ENCODE assay signal across 8 mouse cellular contexts in the genomic region with DNA sequence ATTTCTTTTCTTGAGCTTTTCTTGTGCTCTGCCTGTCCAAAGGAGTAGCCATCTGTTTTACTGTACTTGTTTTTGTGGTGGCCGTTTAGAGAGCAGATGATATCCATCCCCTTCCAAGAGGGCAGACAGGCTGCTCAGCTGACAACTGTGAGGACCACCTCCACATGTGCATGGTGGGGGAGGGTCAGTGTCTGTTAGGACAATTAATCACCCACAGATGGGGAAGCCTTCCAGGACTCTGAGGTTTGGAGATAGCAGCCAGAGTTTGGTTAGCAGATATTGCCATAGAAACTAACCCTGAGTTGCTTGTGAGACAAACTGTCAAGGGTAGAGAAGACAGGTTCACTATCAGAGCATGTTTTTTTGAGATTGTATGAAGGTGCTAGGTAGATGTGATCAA. TPM values are rescaled to one million over a fixed set of nuclear protein-coding genes. Genes with fewer than 3 reads are reported as not detected.
DNase-seq lines count a peak whose midpoint lies in the region; ATAC-seq and TF ChIP-seq lines count a peak whose summit lies in the region.

No protein-coding gene starts in this region.

- WGBS in forebrain, embryonic 10.5 days = 67% methylated on average over 1 of the region's 1 CpGs
- 74% methylated on average over 1 of the region's 1 CpGs for WGBS in forebrain, embryonic 14.5 days
- 11% methylated on average over 1 of the region's 1 CpGs for WGBS in liver, embryonic 12.5 days (ENCODE audit: insufficient replicate concordance)
- 31% methylated on average over 1 of the region's 1 CpGs for WGBS in stomach, postnatal 0 days

- H3K4me3 ChIP-seq in forebrain, embryonic 10.5 days = peak overlapping the region; percentile 73; the same call in 1 of the 2 replicates
- H3K4me3 ChIP-seq in forebrain, embryonic 14.5 days (ENCODE audit: low read depth, low read length) = no peak overlapping the region
- peak overlapping the region; percentile 7; the same call in 1 of the 2 replicates for H3K4me3 ChIP-seq in liver, embryonic 12.5 days
- H3K4me3 ChIP-seq in stomach, postnatal 0 days (ENCODE audit: low read depth, low read length) = no peak overlapping the region

- no peak for TF ChIP-seq CTCF in stomach, postnatal 0 days (IDR thresholded peaks at IDR 0.05; ENCODE audit: low read depth)

- peaks cover 43% of the 10 kb centered on the region for H3K36me3 ChIP-seq in forebrain, embryonic 10.5 days (replicated peaks)
- H3K36me3 ChIP-seq in forebrain, embryonic 14.5 days (ENCODE audit: control insufficient read depth, insufficient read depth, low read length) = peaks cover 15% of the 10 kb centered on the region
- peaks cover 17% of the 10 kb centered on the region; the same call in 1 of the 2 replicates for H3K36me3 ChIP-seq in liver, embryonic 12.5 days
- no peaks in the 10 kb centered on the region for H3K36me3 ChIP-seq in stomach, postnatal 0 days (ENCODE audit: control insufficient read depth, insufficient read depth, low read length)

- H3K9me3 ChIP-seq in forebrain, embryonic 10.5 days = no peaks in the 10 kb centered on the region
- H3K9me3 ChIP-seq in forebrain, embryonic 14.5 days (replicated peaks; ENCODE audit: control insufficient read depth, low read length) = no peaks in the 10 kb centered on the region
- no peaks in the 10 kb centered on the region for H3K9me3 ChIP-seq in liver, embryonic 12.5 days (replicated peaks)
- no peaks in the 10 kb centered on the region for H3K9me3 ChIP-seq in stomach, postnatal 0 days (ENCODE audit: control insufficient read depth, low read length)

- no peak overlapping the region for H3K4me2 ChIP-seq in forebrain, embryonic 14.5 days (ENCODE audit: low read length)
- H3K4me2 ChIP-seq in liver, embryonic 12.5 days = peak overlapping the region; percentile 96
- peak overlapping the region; percentile 88; the same call in 1 of the 2 replicates for H3K4me2 ChIP-seq in stomach, postnatal 0 days (replicated peaks; ENCODE audit: low read depth)

- no peak for ATAC-seq in forebrain, embryonic 14.5 days
- ATAC-seq in liver, embryonic 12.5 days = peak; percentile 66
- no peak for ATAC-seq in stomach, postnatal 0 days (ENCODE audit: low FRiP score, low TSS enrichment)

- peaks cover 30% of the 10 kb centered on the region for H3K4me1 ChIP-seq in forebrain, embryonic 10.5 days
- peaks cover 5% of the 10 kb centered on the region; the same call in 1 of the 2 replicates for H3K4me1 ChIP-seq in forebrain, embryonic 14.5 days (ENCODE audit: control insufficient read depth, insufficient read depth, low read length)
- peaks cover 55% of the 10 kb centered on the region for H3K4me1 ChIP-seq in liver, embryonic 12.5 days
- H3K4me1 ChIP-seq in stomach, postnatal 0 days (replicated peaks; ENCODE audit: control insufficient read depth, insufficient read depth) = peaks cover 5% of the 10 kb centered on the region; the same call in 1 of the 2 replicates

- peak; percentile 16 for DNase-seq in forebrain, embryonic 10.5 days (ENCODE audit: extremely low spot score, low spot score)
- DNase-seq in forebrain, embryonic 14.5 days (ENCODE audit: low spot score) = no peak
- peak; percentile 43 for DNase-seq in testis, postnatal 14 days (ENCODE audit: low spot score)
- DNase-seq in testis, postnatal 10 days (ENCODE audit: low spot score) = no peak
- DNase-seq in stomach, postnatal 0 days (ENCODE audit: low spot score) = no peak
- DNase-seq in right cerebral cortex, postnatal 36 days (ENCODE audit: low spot score in 2 of 2) = no peak
- DNase-seq in B cell, adult 2 months = no peak

- TF ChIP-seq EP300 in stomach, postnatal 0 days (optimal IDR thresholded peaks at IDR 0.05) = no peak

- no peak overlapping the region for H3K27ac ChIP-seq in forebrain, embryonic 10.5 days
- no peak overlapping the region for H3K27ac ChIP-seq in forebrain, embryonic 14.5 days (ENCODE audit: low read depth, low read length)
- peak overlapping the region; percentile 67 for H3K27ac ChIP-seq in liver, embryonic 12.5 days
- H3K27ac ChIP-seq in stomach, postnatal 0 days (replicated peaks) = no peak overlapping the region

- H3K9ac ChIP-seq in forebrain, embryonic 14.5 days (ENCODE audit: low read length) = no peak overlapping the region
- no peak overlapping the region for H3K9ac ChIP-seq in liver, embryonic 12.5 days
- no peak overlapping the region for H3K9ac ChIP-seq in stomach, postnatal 0 days (ENCODE audit: low read length)

- peaks cover 31% of the 10 kb centered on the region for H3K27me3 ChIP-seq in forebrain, embryonic 10.5 days (ENCODE audit: poor library complexity, severe bottlenecking)
- H3K27me3 ChIP-seq in forebrain, embryonic 14.5 days (replicated peaks; ENCODE audit: control insufficient read depth, insufficient read depth, low read length) = no peaks in the 10 kb centered on the region
- H3K27me3 ChIP-seq in liver, embryonic 12.5 days (replicated peaks) = peaks cover 7% of the 10 kb centered on the region; the same call in 1 of the 2 replicates
- no peaks in the 10 kb centered on the region for H3K27me3 ChIP-seq in stomach, postnatal 0 days (ENCODE audit: control insufficient read depth, insufficient read depth, low read length)

RNA-seq across cellular contexts. Expression of gene Klhl22, which starts 1.7 kb away (rescaled TPM):
- 55.4 and 59.1 TPM in 2 replicates for polyA plus RNA-seq in forebrain, embryonic 10.5 days (2016; fragmentation: Nextera tagmentation; extraction: Ambion mirVana)
- polyA plus RNA-seq in forebrain, embryonic 14.5 days (2014; fragmentation: Nextera tagmentation; extraction: Ambion mirVana) = 68.2 and 71.9 TPM in 2 replicates
- polyA plus RNA-seq in liver, embryonic 12.5 days (2016; fragmentation: Nextera tagmentation; extraction: Ambion mirVana) = 23.5 and 24.0 TPM in 2 replicates
- polyA plus RNA-seq in stomach, postnatal 0 days (2015; fragmentation: Nextera tagmentation; extraction: Ambion mirVana) = 32.0 and 34.0 TPM in 2 replicates

RNA-seq across cellular contexts. Expression of gene Med15, which starts 28.4 kb away (rescaled TPM):
- polyA plus RNA-seq in forebrain, embryonic 10.5 days (2016; fragmentation: Nextera tagmentation; extraction: Ambion mirVana) = 47.4 and 47.5 TPM in 2 replicates
- 23.4 and 31.8 TPM in 2 replicates for polyA plus RNA-seq in forebrain, embryonic 14.5 days (2014; fragmentation: Nextera tagmentation; extraction: Ambion mirVana)
- polyA plus RNA-seq in liver, embryonic 12.5 days (2016; fragmentation: Nextera tagmentation; extraction: Ambion mirVana) = 24.2 and 25.2 TPM in 2 replicates
- polyA plus RNA-seq in stomach, postnatal 0 days (2015; fragmentation: Nextera tagmentation; extraction: Ambion mirVana) = 19.4 and 22.7 TPM in 2 replicates

RNA-seq across cellular contexts. Expression of gene Scarf2, which starts 36.0 kb away (rescaled TPM):
- 4.0 and 4.1 TPM in 2 replicates for polyA plus RNA-seq in forebrain, embryonic 10.5 days (2016; fragmentation: Nextera tagmentation; extraction: Ambion mirVana)
- polyA plus RNA-seq in forebrain, embryonic 14.5 days (2014; fragmentation: Nextera tagmentation; extraction: Ambion mirVana) = 0.89 and 1.1 TPM in 2 replicates
- 4.9 and 5.2 TPM in 2 replicates for polyA plus RNA-seq in liver, embryonic 12.5 days (2016; fragmentation: Nextera tagmentation; extraction: Ambion mirVana)
- 7.8 and 10.7 TPM in 2 replicates for polyA plus RNA-seq in stomach, postnatal 0 days (2015; fragmentation: Nextera tagmentation; extraction: Ambion mirVana)

Comparison
In these comparisons a context has a peak if more than half of its experiments do, and no peak if none do; other contexts are left out.
1. DNase-seq: peak in forebrain, embryonic 10.5 days (single experiment) and testis, postnatal 14 days (single experiment); none in forebrain, embryonic 14.5 days (single experiment), testis, postnatal 10 days (single experiment), stomach, postnatal 0 days (single experiment), right cerebral cortex, postnatal 36 days (0 of 2) and B cell, adult 2 months (0 of 2).
2. H3K4me3 ChIP-seq: peak in forebrain, embryonic 10.5 days (single experiment) and liver, embryonic 12.5 days (single experiment); none in forebrain, embryonic 14.5 days (single experiment) and stomach, postnatal 0 days (single experiment).